Mouse (Mus musculus) neural tube, embryonic 14.5 days (tissue): ENCODE measurements around the gene Axin2. TPM values are rescaled to one million over a fixed set of nuclear protein-coding genes. Genes with fewer than 3 reads are reported as not detected.

Experiments used
- ATAC-seq: fragments of 200-750 bp; cut with Nextera tagmentation; 2 replicates; pipeline ENCODE4 v1.8.0; 2017; ENCODE audit warnings: low read depth, mild to moderate bottlenecking, moderate TSS enrichment, moderate library complexity
- H3K27ac ChIP-seq: fragments of 300-500 bp; sonication (generic); 2 replicates; pipeline ENCODE4 v1.5.1; 2014; ENCODE audit warnings: low read depth, mild to moderate bottlenecking, control low read depth, low read length, moderate library complexity, mixed read lengths
- H3K27me3 ChIP-seq: fragments of 300-500 bp; sonication (generic); 2 replicates; pipeline ENCODE4 v1.6.1; 2014; ENCODE audit warnings: low read length; ENCODE audit not compliant: control insufficient read depth, insufficient read depth
- H3K36me3 ChIP-seq: fragments of 300-500 bp; sonication (generic); 2 replicates; pipeline ENCODE4 v1.6.1; 2014; ENCODE audit warnings: low read length, mixed read lengths; ENCODE audit not compliant: control insufficient read depth, insufficient read depth
- H3K4me1 ChIP-seq: fragments of 300-500 bp; sonication (generic); 2 replicates; pipeline ENCODE4 v1.6.1; 2014; ENCODE audit warnings: low read length; ENCODE audit not compliant: control insufficient read depth, insufficient read depth
- H3K4me2 ChIP-seq: fragments of 300-500 bp; sonication (generic); 2 replicates; pipeline ENCODE4 v1.6.1; 2014; ENCODE audit warnings: mild to moderate bottlenecking, low read depth, low read length, control low read depth
- H3K4me3 ChIP-seq: fragments of 300-500 bp; sonication (generic); 2 replicates; pipeline ENCODE4 v1.5.1; 2014; ENCODE audit warnings: low read depth, low read length, control low read depth, mixed read lengths
- H3K9ac ChIP-seq: fragments of 300-500 bp; sonication (generic); replicated peaks from 2 replicates; pipeline ENCODE4 v1.6.1; 2014; ENCODE audit warnings: low read depth, mild to moderate bottlenecking, control low read depth, low read length, mixed read lengths
- H3K9me3 ChIP-seq: fragments of 300-500 bp; sonication (generic); 2 replicates; pipeline ENCODE4 v1.6.1; 2016; ENCODE audit warnings: low read length; ENCODE audit not compliant: control insufficient read depth
- WGBS: fragments of 180-500 bp; shearing (Covaris S2); extraction: QIAGEN DNeasy Blood & Tissue Kit; methylation state at CpG from one replicate; pipeline ENCODE4 v1.1.7; 2014; 5-methylcytosine and 5-hydroxymethylcytosine counted together
- polyA plus RNA-seq: library from polyadenylated mRNA; unstranded; fragments of >200 nt; fragmentation: Nextera tagmentation; extraction: Ambion mirVana; gene quantifications from 2 replicates; pipeline ENCODE4 v1.2.1, GENCODE M21; 2014

Gene Axin2
- polyA plus RNA-seq, 1 experiment from 2014 or later, result 6.6 TPM

GRCm38 (mm10) chr11:108965740-108966139 is 45.6 kb downstream of the Axin2 start:
- no peak overlapping the region for H3K27ac ChIP-seq
- H3K9ac ChIP-seq, result no peak overlapping the region
- no peak for ATAC-seq
- H3K4me3 ChIP-seq, result no peak overlapping the region
- no peaks in the 10 kb centered on the region for H3K36me3 ChIP-seq
- no peak overlapping the region for H3K4me2 ChIP-seq
- peaks cover 3% of the 10 kb centered on the region; the same call in 1 of the 2 replicates for H3K4me1 ChIP-seq
- H3K9me3 ChIP-seq, result no peaks in the 10 kb centered on the region
- no peaks in the 10 kb centered on the region for H3K27me3 ChIP-seq
- WGBS, result 70% methylated on average over 6 of the region's 6 CpGs

- no peak overlapping the region for H3K4me2 ChIP-seq
- ATAC-seq, result no peak
- WGBS, result 56% methylated on average over 4 of the region's 4 CpGs
- H3K27me3 ChIP-seq, result no peaks in the 10 kb centered on the region
- no peaks in the 10 kb centered on the region for H3K9me3 ChIP-seq
- H3K4me1 ChIP-seq, result 0 out of 2 replicates have a peak, but pooled peaks cover 3% of the 10 kb centered on the region
- H3K4me3 ChIP-seq, result no peak overlapping the region
- H3K36me3 ChIP-seq, result no peaks in the 10 kb centered on the region
- H3K27ac ChIP-seq, result no peak overlapping the region
- H3K9ac ChIP-seq, result no peak overlapping the region
These were observed 53.3 kb downstream of the Axin2 start for GRCm38 (mm10) chr11:108973459-108973858.

- Histone ChIP-seq H3K9ac (no peak overlapping the region), H3K27me3 (no peaks in the 10 kb centered on the region), H3K36me3 (no peaks in the 10 kb centered on the region), H3K9me3 (no peaks in the 10 kb centered on the region), H3K4me1 (0 out of 2 replicates have a peak, but pooled peaks cover 3% of the 10 kb centered on the region), H3K4me3 (no peak overlapping the region), H3K4me2 (no peak overlapping the region), H3K27ac (no peak overlapping the region)
- 58% methylated on average over 5 of the region's 5 CpGs for WGBS
- ATAC-seq, result no peak
These were observed 53.7 kb downstream of the Axin2 start for GRCm38 (mm10) chr11:108973866-108974265.

- no peak overlapping the region for H3K9ac ChIP-seq
- H3K27me3 ChIP-seq, result no peaks in the 10 kb centered on the region
- ATAC-seq, result no peak
- H3K4me1 ChIP-seq, result 0 out of 2 replicates have a peak, but pooled peaks cover 3% of the 10 kb centered on the region
- H3K9me3 ChIP-seq, result no peaks in the 10 kb centered on the region
- no peak overlapping the region for H3K4me2 ChIP-seq
- no peak overlapping the region for H3K27ac ChIP-seq
- H3K4me3 ChIP-seq, result no peak overlapping the region
- no peaks in the 10 kb centered on the region for H3K36me3 ChIP-seq
- 26% methylated on average over 11 of the region's 11 CpGs for WGBS
These were observed 55.4 kb downstream of the Axin2 start for GRCm38 (mm10) chr11:108975583-108975982.

DNA sequence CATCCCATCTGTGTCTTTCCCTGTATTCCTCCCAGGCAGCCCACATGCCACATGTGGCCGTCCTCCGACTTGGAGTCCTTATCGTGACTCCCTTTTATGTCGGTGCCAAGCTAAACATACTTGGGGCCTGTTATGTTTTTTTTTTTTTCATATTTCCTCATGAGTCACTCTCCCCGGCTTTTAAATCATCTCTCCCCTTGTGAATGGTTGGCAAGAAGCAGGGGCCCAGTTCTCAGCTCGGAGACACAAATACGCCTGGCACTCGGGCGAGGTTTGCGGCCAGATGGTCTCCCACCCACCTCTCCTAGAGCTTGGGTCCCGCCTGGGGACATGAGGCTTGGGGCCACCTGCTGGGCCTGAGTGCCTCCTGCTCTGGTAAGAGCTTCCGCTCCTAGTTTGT is 60.4 kb downstream of the Axin2 start:
- Histone ChIP-seq H3K4me2 (no peak overlapping the region), H3K36me3 (no peaks in the 10 kb centered on the region), H3K27me3 (no peaks in the 10 kb centered on the region), H3K9ac (no peak overlapping the region), H3K4me1 (0 out of 2 replicates have a peak, but pooled peaks cover 2% of the 10 kb centered on the region), H3K4me3 (no peak overlapping the region), H3K27ac (no peak overlapping the region), H3K9me3 (no peaks in the 10 kb centered on the region)
- WGBS, result 76% methylated on average over 12 of the region's 12 CpGs
- ATAC-seq, result no peak

GRCm38 (mm10) chr11:108981012-108981411 is 60.9 kb downstream of the Axin2 start:
- 82% methylated on average over 8 of the region's 8 CpGs for WGBS

GRCm38 (mm10) chr11:108983409-108984064 is 63.4 kb downstream of the Axin2 start:
- Histone ChIP-seq H3K27ac (no peak overlapping the region), H3K27me3 (no peaks in the 10 kb centered on the region), H3K4me3 (no peak overlapping the region), H3K4me2 (no peak overlapping the region), H3K9me3 (no peaks in the 10 kb centered on the region), H3K36me3 (no peaks in the 10 kb centered on the region), H3K9ac (no peak overlapping the region), H3K4me1 (no peaks in the 10 kb centered on the region)
- no peak for ATAC-seq
- 70% methylated on average over 7 of the region's 7 CpGs for WGBS

More at GRCm38 (mm10) chr11:108981012-108981411, 60.9 kb downstream of the Axin2 start:
- no peak overlapping the region for H3K9ac ChIP-seq
- H3K4me2 ChIP-seq, result no peak overlapping the region
- no peak overlapping the region for H3K27ac ChIP-seq
- H3K27me3 ChIP-seq, result no peaks in the 10 kb centered on the region
- H3K4me1 ChIP-seq, result no peaks in the 10 kb centered on the region
- ATAC-seq, result no peak
- no peaks in the 10 kb centered on the region for H3K9me3 ChIP-seq
- no peaks in the 10 kb centered on the region for H3K36me3 ChIP-seq
- no peak overlapping the region for H3K4me3 ChIP-seq

- H3K36me3 ChIP-seq, result no peaks in the 10 kb centered on the region
- H3K9ac ChIP-seq, result no peak overlapping the region
- H3K4me2 ChIP-seq, result no peak overlapping the region
- no peak overlapping the region for H3K27ac ChIP-seq
- no peak overlapping the region for H3K4me3 ChIP-seq
- no peaks in the 10 kb centered on the region for H3K27me3 ChIP-seq
- no peak for ATAC-seq
- no peaks in the 10 kb centered on the region for H3K9me3 ChIP-seq
- H3K4me1 ChIP-seq, result no peaks in the 10 kb centered on the region
- 79% methylated on average over 5 of the region's 5 CpGs for whole genome bisulfite sequencing
These were observed 64.7 kb downstream of the Axin2 start for GRCm38 (mm10) chr11:108984711-108985419.

GRCm38 (mm10) chr11:108985836-108986235 is 65.7 kb downstream of the Axin2 start:
- H3K27ac ChIP-seq, result no peak overlapping the region
- no peak overlapping the region for H3K4me3 ChIP-seq
- no peak overlapping the region for H3K4me2 ChIP-seq
- no peaks in the 10 kb centered on the region for H3K27me3 ChIP-seq
- no peaks in the 10 kb centered on the region for H3K9me3 ChIP-seq
- no peaks in the 10 kb centered on the region for H3K4me1 ChIP-seq
- H3K9ac ChIP-seq, result no peak overlapping the region
- H3K36me3 ChIP-seq, result no peaks in the 10 kb centered on the region
- WGBS, result 74% methylated on average over 7 of the region's 7 CpGs
- no peak for ATAC-seq
